Mouse (Mus musculus) cerebellum, postnatal 25 days (tissue): ENCODE measurements at regions not wholly inside any gene's neighbourhood (a gene's known extent, or its start where the extent isn't known, plus 50 kb on each side); places are given as distances from the start of the nearest gene placed in this dataset.

Experiments
- DNase-seq, 2 experiments: peaks; one replicate each; pipeline ENCODE4 v3.0.0; 2021; ENCODE audit warnings: mixed read lengths in 2 of 2

GRCm38 (mm10) chr2:75350902-75351301, 308.2 kb upstream of the Hnrnpa3 start:
- DNase-seq: peak in 1 of 2 experiments; percentile 9

GRCm38 (mm10) chr2:75351965-75352364, 307.1 kb upstream of the Hnrnpa3 start:
- DNase-seq: no peak

DNA sequence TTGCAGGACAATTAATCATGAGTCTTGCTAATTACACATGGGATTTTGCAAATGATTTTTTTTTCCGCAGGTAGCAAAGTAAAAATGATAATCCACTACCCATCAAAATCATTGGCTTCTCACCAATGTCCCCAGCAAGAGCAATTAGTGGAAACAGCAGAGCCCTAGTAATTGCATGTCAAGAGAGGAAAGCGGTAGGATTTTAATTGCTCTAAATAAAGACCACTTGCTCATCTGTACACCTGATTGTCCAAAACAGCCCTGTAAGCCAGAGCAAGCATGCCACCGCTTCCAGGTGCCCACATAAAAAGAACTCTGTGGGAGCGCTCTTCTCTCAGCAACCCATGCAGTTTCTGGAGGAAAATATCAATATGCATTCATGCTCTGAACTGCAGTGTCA, 306.5 kb upstream of the Hnrnpa3 start:
- no peak for DNase-seq

DNA sequence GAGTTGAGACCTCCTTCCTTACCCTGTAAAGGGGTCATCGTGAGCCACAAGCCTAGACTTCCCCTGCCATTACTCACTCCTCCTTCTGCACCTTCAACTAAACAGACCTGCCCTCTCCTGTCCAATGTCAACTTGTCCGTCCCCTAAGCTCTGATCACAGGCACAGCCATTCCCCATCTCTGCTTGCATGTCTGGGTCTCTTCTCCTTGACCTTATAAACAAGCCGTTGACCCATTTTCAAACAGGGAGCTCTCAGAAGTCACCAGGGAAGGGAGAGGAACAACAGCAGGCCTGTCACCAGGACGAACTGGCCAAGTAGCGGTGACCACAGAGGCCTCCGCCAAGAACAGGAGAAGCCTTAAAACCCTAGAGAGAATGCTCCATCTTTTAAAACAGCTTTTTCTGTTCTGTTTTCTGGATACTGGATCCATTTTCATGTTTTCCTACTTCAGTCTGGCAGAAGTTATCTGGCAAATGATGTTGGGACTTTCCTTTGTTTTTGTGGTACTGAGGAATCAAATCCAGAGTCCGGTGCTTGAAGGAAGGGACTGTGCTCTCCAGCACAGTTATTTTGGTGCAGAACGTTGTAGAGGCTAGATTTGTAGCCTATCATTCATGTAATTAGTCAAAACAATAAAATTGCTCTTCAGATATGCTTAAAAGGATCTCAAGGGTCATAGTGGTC, 302.2 kb upstream of the Hnrnpa3 start:
- DNase-seq: no peak

- DNase-seq: no peak
These were observed 301.5 kb upstream of the Hnrnpa3 start for GRCm38 (mm10) chr2:75357516-75357915.

GRCm38 (mm10) chr2:75360936-75361335, 298.1 kb upstream of the Hnrnpa3 start:
- no peak for DNase-seq

DNA sequence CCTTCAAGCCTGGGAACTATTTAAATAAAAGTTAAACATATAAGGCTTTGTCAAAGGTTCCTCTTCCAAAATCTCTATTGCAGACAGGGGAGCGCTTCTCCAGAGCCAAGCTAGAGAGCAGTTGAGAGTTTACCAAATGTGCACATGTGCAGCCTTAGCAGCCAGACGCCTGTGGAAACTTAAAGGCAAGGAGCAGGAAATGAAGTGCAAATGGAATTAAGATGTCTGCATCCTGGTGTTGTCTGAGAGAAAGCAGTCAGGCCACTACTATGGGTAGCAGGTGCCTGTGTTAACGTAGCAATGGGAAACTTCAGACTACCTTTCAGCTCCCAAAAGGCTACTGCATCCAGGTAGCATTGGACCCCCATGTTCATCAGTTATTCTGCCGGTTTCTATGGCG, 282.4 kb upstream of the Hnrnpa3 start:
- no peak for DNase-seq

DNA sequence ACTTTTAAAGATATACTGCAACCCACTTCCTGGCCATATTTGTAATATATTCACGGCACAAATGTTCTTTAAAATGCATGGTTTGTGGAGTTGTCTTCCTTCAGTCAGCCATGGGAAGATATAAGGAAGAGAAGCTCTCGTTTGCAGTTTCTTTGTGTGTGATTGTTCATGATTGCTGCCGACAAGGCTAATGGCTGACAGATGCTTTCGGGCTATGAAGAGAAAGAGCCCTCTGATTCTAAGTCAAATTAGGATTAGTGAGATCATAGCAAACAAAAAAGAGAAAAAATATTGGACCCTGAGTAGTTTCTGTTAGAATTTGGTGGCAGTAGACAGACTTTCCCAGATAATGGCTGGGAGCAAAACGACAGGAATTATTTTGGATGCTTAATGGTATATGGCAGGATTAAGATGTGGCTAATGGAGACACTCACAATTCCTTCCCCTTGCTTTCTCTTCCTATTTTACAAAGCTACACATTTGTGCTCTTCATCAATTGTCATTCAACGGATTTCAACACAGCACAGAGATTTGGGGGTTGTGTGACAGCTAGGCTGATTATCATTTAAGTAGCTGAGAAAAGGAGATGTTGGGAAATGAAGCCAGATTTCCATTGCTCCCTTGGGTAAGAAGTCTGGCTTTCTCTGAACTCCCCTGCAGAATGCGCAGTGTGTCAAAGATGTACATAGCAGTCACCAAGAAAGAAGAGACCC, 273.4 kb upstream of the Hnrnpa3 start:
- no peak for DNase-seq

DNA sequence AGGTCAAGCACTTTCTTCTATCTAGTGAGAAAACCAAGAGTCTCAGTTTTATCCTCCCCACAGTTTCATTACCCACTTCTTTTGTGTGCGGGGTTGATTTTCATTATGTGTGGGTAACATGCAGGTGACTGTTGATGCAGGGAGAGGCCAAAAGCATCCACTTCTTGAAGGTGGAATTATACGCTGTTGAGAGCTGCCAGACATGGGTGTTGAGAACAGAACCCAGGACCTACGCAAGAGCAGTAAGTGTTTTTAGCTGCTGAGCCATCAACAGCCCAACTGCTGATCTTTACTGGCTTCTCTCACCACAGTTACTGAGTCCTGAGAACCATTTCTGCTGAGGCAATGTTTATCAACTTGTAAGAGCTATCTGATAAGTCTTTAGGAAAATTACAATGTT, 272.4 kb upstream of the Hnrnpa3 start:
- no peak for DNase-seq

GRCm38 (mm10) chr2:75392041-75392440, 267.0 kb upstream of the Hnrnpa3 start:
- DNase-seq: no peak

GRCm38 (mm10) chr2:75394928-75395673, 264.0 kb upstream of the Hnrnpa3 start:
- no peak for DNase-seq

GRCm38 (mm10) chr2:75396016-75396415, 263.0 kb upstream of the Hnrnpa3 start:
- no peak for DNase-seq

GRCm38 (mm10) chr2:75400291-75400870, 258.7 kb upstream of the Hnrnpa3 start:
- DNase-seq: no peak

GRCm38 (mm10) chr2:75403791-75404190, 255.3 kb upstream of the Hnrnpa3 start:
- no peak for DNase-seq

- DNase-seq: no peak
These were observed 253.4 kb upstream of the Hnrnpa3 start for GRCm38 (mm10) chr2:75405524-75406214.

- DNase-seq: peak in 1 of 2 experiments; percentile 20
These were observed 252.2 kb upstream of the Hnrnpa3 start for GRCm38 (mm10) chr2:75406721-75407455.

DNA sequence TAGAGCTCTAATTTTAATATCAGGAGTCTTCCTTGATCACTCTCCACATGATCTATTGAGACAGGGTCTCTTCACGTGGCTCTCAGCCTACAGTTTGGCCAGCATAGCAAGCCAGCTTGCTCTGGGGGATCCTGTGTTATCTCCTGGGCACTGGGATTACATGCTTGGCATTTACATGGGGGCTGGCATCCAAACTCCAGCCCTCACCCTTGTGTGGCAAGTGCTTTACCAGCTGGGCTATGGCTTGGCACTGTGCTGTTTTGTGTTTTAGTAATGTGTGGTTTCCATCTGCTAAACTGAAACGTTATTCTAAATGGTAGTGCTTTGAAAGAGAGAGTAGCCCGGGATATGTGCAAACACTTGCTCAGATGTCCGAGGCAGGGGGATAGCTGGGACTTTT, 251.5 kb upstream of the Hnrnpa3 start:
- DNase-seq: no peak

- DNase-seq: no peak
These were observed 251.0 kb upstream of the Hnrnpa3 start for GRCm38 (mm10) chr2:75408016-75408415.

DNA sequence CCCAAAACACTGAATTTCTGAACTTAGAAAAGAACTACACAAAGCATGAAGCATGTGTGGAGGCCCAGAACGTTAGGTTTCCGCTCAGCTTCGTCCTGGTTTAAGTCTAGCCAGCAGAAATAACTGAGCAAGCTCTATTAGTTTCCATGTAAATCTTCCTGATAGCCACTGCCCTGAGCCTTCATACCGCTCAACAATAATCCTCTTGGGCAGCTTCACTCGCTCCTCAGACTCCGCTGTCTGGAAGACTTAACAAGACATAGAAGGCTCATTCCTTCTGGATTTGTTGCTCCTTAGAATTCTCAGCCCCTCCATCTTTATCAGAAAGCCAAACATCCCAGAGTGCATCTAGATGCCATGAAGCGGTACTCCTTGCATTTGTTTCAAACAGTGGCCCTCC, 249.3 kb upstream of the Hnrnpa3 start:
- DNase-seq: no peak

DNA sequence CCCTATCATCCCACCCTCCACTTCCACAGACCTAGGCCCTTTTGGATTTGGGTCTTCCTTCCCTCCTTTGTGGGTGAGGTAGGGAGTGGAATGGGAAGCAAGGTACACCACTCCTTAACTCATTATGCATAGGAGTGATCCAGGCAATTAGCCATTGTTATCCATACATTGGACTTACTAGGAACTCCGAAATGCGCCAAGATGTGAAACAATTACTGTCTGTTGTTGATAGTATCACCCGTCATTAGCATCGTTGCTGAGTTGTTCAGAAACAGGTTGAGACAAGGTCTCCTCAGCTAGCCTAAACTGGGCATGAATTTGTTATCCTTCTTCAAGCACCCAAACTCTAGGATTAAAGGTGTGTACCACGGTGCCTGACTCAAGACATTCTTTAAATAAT, 246.3 kb upstream of the Hnrnpa3 start:
- no peak for DNase-seq

GRCm38 (mm10) chr2:75418689-75419088, 240.4 kb upstream of the Hnrnpa3 start:
- no peak for DNase-seq

DNA sequence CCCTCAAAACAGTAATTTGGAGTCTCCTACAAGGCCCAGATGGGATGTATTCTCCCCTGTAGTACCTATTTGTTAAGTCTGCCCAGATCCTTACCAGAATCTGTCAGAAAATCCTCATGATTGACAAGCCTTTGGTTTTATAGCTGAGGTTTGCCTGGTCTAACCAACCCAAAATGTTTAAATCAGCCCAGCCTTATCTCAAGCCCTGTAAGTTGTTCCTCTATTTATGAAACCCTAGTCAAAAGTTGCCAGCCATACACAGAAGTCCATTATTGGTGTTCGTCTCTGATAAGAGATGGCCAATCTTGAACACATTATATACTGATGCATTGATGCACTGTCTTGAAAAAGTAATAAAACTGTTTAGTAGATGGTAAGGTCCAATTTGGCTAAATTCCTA, 239.9 kb upstream of the Hnrnpa3 start:
- DNase-seq: no peak
